Mouse (Mus musculus) kidney, adult 2 months (tissue): ENCODE measurements around the gene Rab3a.

Source experiments
- CTCF ChIP-seq: fragments of 200-500 bp; conservative IDR thresholded peaks from 2 replicates; pipeline ENCODE4 v1.5.1; 2011; ENCODE audit warnings: low read depth, mild to moderate bottlenecking, control low read depth, low read length, moderate library complexity, mixed read lengths; ENCODE audit not compliant: insufficient read depth, insufficient read length
- POLR2A ChIP-seq: fragments of 200-500 bp; IDR thresholded peaks from one replicate; pipeline ENCODE4 v1.6.1; 2011; ENCODE audit warnings: low read depth, low read length, control low read depth

GRCm38 (mm10) chr8:70718297-70718696 lies 36.2 kb upstream of the Rab3a start, which contains the start of gene Gm3336:
- TF ChIP-seq CTCF (peak; percentile 84), POLR2A (no peak)
